Mouse (Mus musculus): ENCODE results near the gene Gm49358. TPM values are rescaled to one million over a fixed set of nuclear protein-coding genes. Genes with fewer than 3 reads are reported as not detected.

Gene Gm49358
- polyA plus RNA-seq, 1 experiment from 2014 or later = not detected

DNA sequence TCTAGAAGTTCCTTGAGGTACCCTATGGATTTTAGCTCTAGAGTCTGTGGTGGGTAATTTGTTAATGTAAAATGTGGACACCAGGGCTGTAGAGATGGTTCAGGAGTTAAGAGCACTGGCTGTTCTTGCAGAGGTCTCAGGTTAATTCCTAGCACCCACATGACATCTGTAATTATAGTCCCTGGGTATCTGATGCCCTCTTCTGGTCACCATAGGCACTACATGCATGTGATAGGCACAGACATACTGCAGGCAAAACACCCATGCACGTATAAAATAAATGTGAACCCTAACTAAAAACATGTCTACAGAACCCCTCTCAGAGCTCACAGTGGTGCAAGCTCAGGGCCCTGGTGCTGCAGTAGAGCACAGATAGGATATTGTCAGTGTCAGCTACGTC, 65.7 kb downstream of the Gm49358 start:
- H3K36me3 ChIP-seq (ENCODE audit: control insufficient read depth, insufficient read depth, low read length) = peaks cover 4% of the 10 kb centered on the region; the same call in 1 of the 2 replicates
- whole genome bisulfite sequencing = 92% methylated on average over 2 of the region's 2 CpGs
- H3K27ac ChIP-seq (ENCODE audit: low read length) = no peak overlapping the region
- no peaks in the 10 kb centered on the region for H3K4me1 ChIP-seq (ENCODE audit: control insufficient read depth, insufficient read depth, low read length)
- no peak overlapping the region for H3K4me2 ChIP-seq (ENCODE audit: low read depth, low read length)
- ATAC-seq (ENCODE audit: insufficient read depth, low FRiP score) = no peak
- no peaks in the 10 kb centered on the region for H3K27me3 ChIP-seq (ENCODE audit: control insufficient read depth, insufficient read depth, low read length)
- H3K9me3 ChIP-seq (replicated peaks; ENCODE audit: control insufficient read depth, low read length) = no peaks in the 10 kb centered on the region
- no peak overlapping the region for H3K9ac ChIP-seq (ENCODE audit: low read length)
- no peak overlapping the region for H3K4me3 ChIP-seq (replicated peaks; ENCODE audit: low read length)

DNA sequence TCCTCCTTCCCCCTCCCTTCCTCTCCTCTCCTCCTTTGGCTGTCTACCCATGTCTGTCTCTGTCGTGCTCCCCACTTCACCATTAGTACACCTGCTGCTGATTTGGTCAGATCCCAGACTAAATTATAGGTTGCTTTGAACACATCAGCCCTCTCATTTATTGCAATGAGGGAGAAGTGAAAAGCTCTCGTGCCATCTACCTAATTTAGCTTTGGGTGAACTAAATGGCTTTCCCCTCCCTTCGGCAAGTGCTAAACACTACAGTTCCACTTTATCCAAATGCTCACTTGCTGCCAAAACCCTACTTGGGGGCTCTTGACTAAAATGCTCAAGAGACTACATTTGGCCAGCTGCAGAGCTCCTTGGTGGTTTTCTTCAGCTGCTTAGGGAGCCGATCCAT, 73.0 kb downstream of the Gm49358 start:
- Histone ChIP-seq H3K9ac (ENCODE audit: low read length) (no peak overlapping the region), H3K4me1 (ENCODE audit: control insufficient read depth, insufficient read depth, low read length) (no peaks in the 10 kb centered on the region), H3K36me3 (ENCODE audit: control insufficient read depth, insufficient read depth, low read length) (peaks cover 3% of the 10 kb centered on the region; the same call in 1 of the 2 replicates), H3K27me3 (ENCODE audit: control insufficient read depth, insufficient read depth, low read length) (no peaks in the 10 kb centered on the region), H3K4me2 (ENCODE audit: low read depth, low read length) (no peak overlapping the region), H3K9me3 (replicated peaks; ENCODE audit: control insufficient read depth, low read length) (no peaks in the 10 kb centered on the region), H3K4me3 (replicated peaks; ENCODE audit: low read length) (no peak overlapping the region), H3K27ac (ENCODE audit: low read length) (no peak overlapping the region)
- ATAC-seq (ENCODE audit: insufficient read depth, low FRiP score) = no peak
- 80% methylated on average over 4 of the region's 4 CpGs for WGBS

GRCm38 (mm10) chr10:86838827-86839226, 75.1 kb downstream of the Gm49358 start:
- WGBS = 81% methylated on average over 6 of the region's 6 CpGs
- no peak overlapping the region for H3K9ac ChIP-seq (ENCODE audit: low read length)
- no peaks in the 10 kb centered on the region for H3K27me3 ChIP-seq (ENCODE audit: control insufficient read depth, insufficient read depth, low read length)
- ATAC-seq (ENCODE audit: insufficient read depth, low FRiP score) = no peak
- no peak overlapping the region for H3K4me2 ChIP-seq (ENCODE audit: low read depth, low read length)
- H3K9me3 ChIP-seq (replicated peaks; ENCODE audit: control insufficient read depth, low read length) = no peaks in the 10 kb centered on the region
- no peak overlapping the region for H3K27ac ChIP-seq (ENCODE audit: low read length)
- no peak overlapping the region for H3K4me3 ChIP-seq (replicated peaks; ENCODE audit: low read length)
- H3K36me3 ChIP-seq (ENCODE audit: control insufficient read depth, insufficient read depth, low read length) = peaks cover 3% of the 10 kb centered on the region; the same call in 1 of the 2 replicates
- no peaks in the 10 kb centered on the region for H3K4me1 ChIP-seq (ENCODE audit: control insufficient read depth, insufficient read depth, low read length)

GRCm38 (mm10) chr10:86842659-86843058, 78.9 kb downstream of the Gm49358 start:
- H3K4me2 ChIP-seq (ENCODE audit: low read depth, low read length) = no peak overlapping the region
- H3K27ac ChIP-seq (ENCODE audit: low read length) = no peak overlapping the region
- H3K9me3 ChIP-seq (replicated peaks; ENCODE audit: control insufficient read depth, low read length) = no peaks in the 10 kb centered on the region
- no peak overlapping the region for H3K9ac ChIP-seq (ENCODE audit: low read length)
- ATAC-seq (ENCODE audit: insufficient read depth, low FRiP score) = no peak
- no peaks in the 10 kb centered on the region for H3K27me3 ChIP-seq (ENCODE audit: control insufficient read depth, insufficient read depth, low read length)
- H3K4me1 ChIP-seq (ENCODE audit: control insufficient read depth, insufficient read depth, low read length) = no peaks in the 10 kb centered on the region
- H3K36me3 ChIP-seq (ENCODE audit: control insufficient read depth, insufficient read depth, low read length) = no peaks in the 10 kb centered on the region
- H3K4me3 ChIP-seq (replicated peaks; ENCODE audit: low read length) = no peak overlapping the region
- WGBS = 55% methylated on average over 5 of the region's 5 CpGs

DNA sequence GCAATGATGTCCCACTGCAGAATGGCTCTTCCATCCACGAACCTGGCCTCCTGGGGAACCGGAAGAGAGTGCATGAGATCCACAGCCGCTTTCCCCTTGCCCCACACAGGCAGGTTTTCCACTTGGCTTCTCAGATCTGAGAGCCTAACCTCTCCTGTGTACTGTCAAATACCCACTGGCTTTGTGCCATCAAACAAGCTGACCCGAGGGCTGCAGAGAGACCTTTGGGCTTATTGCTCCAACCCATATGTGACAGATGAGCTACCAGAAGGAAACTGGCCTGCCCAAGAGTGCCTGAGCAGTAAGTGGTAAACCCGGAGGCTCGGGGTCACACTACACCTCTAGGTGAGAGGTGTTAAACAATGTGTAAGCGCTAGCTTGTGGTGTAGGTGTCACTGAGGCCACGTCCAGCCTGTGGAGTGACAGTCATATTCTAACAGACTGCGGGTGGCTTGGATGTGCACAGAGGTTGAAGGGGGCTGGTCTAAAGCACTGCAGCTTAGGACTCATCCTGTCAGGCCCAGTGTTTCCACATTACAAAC, 83.2 kb downstream of the Gm49358 start:
- H3K36me3 ChIP-seq (ENCODE audit: control insufficient read depth, insufficient read depth, low read length) = no peaks in the 10 kb centered on the region
- H3K27me3 ChIP-seq (ENCODE audit: control insufficient read depth, insufficient read depth, low read length) = peaks cover 8% of the 10 kb centered on the region; the same call in 1 of the 2 replicates
- H3K27ac ChIP-seq (ENCODE audit: low read length) = no peak overlapping the region
- no peaks in the 10 kb centered on the region for H3K9me3 ChIP-seq (replicated peaks; ENCODE audit: control insufficient read depth, low read length)
- no peaks in the 10 kb centered on the region for H3K4me1 ChIP-seq (ENCODE audit: control insufficient read depth, insufficient read depth, low read length)
- H3K4me3 ChIP-seq (replicated peaks; ENCODE audit: low read length) = no peak overlapping the region
- no peak for ATAC-seq (ENCODE audit: insufficient read depth, low FRiP score)
- H3K9ac ChIP-seq (ENCODE audit: low read length) = no peak overlapping the region
- 64% methylated on average over 9 of the region's 9 CpGs for WGBS
- H3K4me2 ChIP-seq (ENCODE audit: low read depth, low read length) = no peak overlapping the region

DNA sequence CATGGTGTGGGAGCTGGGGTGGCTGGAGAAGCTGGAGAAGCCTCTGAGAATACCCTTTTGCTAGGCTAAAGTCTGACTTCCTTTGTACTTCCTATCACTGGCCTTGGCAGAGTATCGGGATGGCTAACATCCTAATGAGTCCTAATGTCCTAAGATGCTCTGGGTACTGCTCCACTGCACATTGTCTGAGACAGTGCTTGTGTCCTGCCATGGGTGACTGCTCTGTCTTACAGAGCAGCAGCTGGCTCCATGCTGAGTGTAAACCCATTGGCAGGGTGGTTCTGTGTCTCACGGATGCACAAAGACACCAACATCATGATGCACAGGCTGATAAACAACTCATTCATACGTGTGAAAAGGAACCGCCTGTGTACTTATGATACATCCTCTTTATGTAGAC, 85.3 kb downstream of the Gm49358 start:
- Histone ChIP-seq H3K27me3 (ENCODE audit: control insufficient read depth, insufficient read depth, low read length) (peaks cover 8% of the 10 kb centered on the region; the same call in 1 of the 2 replicates), H3K4me3 (replicated peaks; ENCODE audit: low read length) (no peak overlapping the region), H3K4me1 (ENCODE audit: control insufficient read depth, insufficient read depth, low read length) (no peaks in the 10 kb centered on the region), H3K36me3 (ENCODE audit: control insufficient read depth, insufficient read depth, low read length) (no peaks in the 10 kb centered on the region), H3K9me3 (replicated peaks; ENCODE audit: control insufficient read depth, low read length) (no peaks in the 10 kb centered on the region), H3K4me2 (ENCODE audit: low read depth, low read length) (no peak overlapping the region), H3K27ac (ENCODE audit: low read length) (no peak overlapping the region), H3K9ac (ENCODE audit: low read length) (no peak overlapping the region)
- ATAC-seq (ENCODE audit: insufficient read depth, low FRiP score) = no peak
- WGBS = 86% methylated on average over 4 of the region's 4 CpGs

GRCm38 (mm10) chr10:86849508-86849907, 85.7 kb downstream of the Gm49358 start:
- H3K36me3 ChIP-seq (ENCODE audit: control insufficient read depth, insufficient read depth, low read length) = no peaks in the 10 kb centered on the region
- no peak for ATAC-seq (ENCODE audit: insufficient read depth, low FRiP score)
- H3K27ac ChIP-seq (ENCODE audit: low read length) = no peak overlapping the region
- no peaks in the 10 kb centered on the region for H3K4me1 ChIP-seq (ENCODE audit: control insufficient read depth, insufficient read depth, low read length)
- no peak overlapping the region for H3K4me3 ChIP-seq (replicated peaks; ENCODE audit: low read length)
- no peaks in the 10 kb centered on the region for H3K9me3 ChIP-seq (replicated peaks; ENCODE audit: control insufficient read depth, low read length)
- H3K4me2 ChIP-seq (ENCODE audit: low read depth, low read length) = no peak overlapping the region
- peaks cover 8% of the 10 kb centered on the region; the same call in 1 of the 2 replicates for H3K27me3 ChIP-seq (ENCODE audit: control insufficient read depth, insufficient read depth, low read length)
- 75% methylated on average over 4 of the region's 4 CpGs for WGBS
- H3K9ac ChIP-seq (ENCODE audit: low read length) = no peak overlapping the region

- no peaks in the 10 kb centered on the region for H3K36me3 ChIP-seq (ENCODE audit: control insufficient read depth, insufficient read depth, low read length)
- H3K4me3 ChIP-seq (replicated peaks; ENCODE audit: low read length) = no peak overlapping the region
- no peak overlapping the region for H3K9ac ChIP-seq (ENCODE audit: low read length)
- ATAC-seq (ENCODE audit: insufficient read depth, low FRiP score) = no peak
- peaks cover 8% of the 10 kb centered on the region; the same call in 1 of the 2 replicates for H3K27me3 ChIP-seq (ENCODE audit: control insufficient read depth, insufficient read depth, low read length)
- H3K27ac ChIP-seq (ENCODE audit: low read length) = no peak overlapping the region
- WGBS = 80% methylated on average over 6 of the region's 6 CpGs
- H3K4me2 ChIP-seq (ENCODE audit: low read depth, low read length) = no peak overlapping the region
- H3K9me3 ChIP-seq (replicated peaks; ENCODE audit: control insufficient read depth, low read length) = no peaks in the 10 kb centered on the region
- no peaks in the 10 kb centered on the region for H3K4me1 ChIP-seq (ENCODE audit: control insufficient read depth, insufficient read depth, low read length)
These were observed 88.4 kb downstream of the Gm49358 start for GRCm38 (mm10) chr10:86852160-86852559.

DNA sequence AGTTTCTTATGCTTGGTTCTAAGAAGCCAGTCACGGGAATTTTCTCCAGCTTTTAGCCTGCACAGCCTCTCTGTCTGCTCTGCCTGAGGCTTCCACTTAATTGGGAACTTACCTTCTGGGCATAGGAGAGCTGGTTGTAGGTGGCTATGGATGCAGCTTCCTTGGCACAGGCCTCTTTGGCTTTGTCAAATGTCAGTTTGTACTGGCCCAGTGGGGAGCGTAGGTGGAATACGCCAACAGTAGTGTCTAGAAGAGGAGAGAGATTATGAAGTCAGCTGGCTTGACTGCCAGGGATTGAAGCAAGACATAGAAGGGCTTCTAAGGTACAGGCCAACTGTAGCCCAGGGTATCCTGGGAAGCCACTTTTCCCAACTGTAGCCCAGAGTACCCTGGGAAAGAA, 89.7 kb downstream of the Gm49358 start:
- Histone ChIP-seq H3K4me1 (ENCODE audit: control insufficient read depth, insufficient read depth, low read length) (no peaks in the 10 kb centered on the region), H3K9me3 (replicated peaks; ENCODE audit: control insufficient read depth, low read length) (no peaks in the 10 kb centered on the region), H3K9ac (ENCODE audit: low read length) (no peak overlapping the region), H3K27me3 (ENCODE audit: control insufficient read depth, insufficient read depth, low read length) (peaks cover 8% of the 10 kb centered on the region; the same call in 1 of the 2 replicates), H3K4me2 (ENCODE audit: low read depth, low read length) (no peak overlapping the region), H3K27ac (ENCODE audit: low read length) (no peak overlapping the region), H3K4me3 (replicated peaks; ENCODE audit: low read length) (no peak overlapping the region), H3K36me3 (ENCODE audit: control insufficient read depth, insufficient read depth, low read length) (no peaks in the 10 kb centered on the region)
- WGBS = 89% methylated on average over 3 of the region's 3 CpGs
- ATAC-seq (ENCODE audit: insufficient read depth, low FRiP score) = no peak
